Mouse (Mus musculus) CH12.LX (cell line): ENCODE measurements around the gene Ces1b.

Source experiments
- CTCF ChIP-seq, 2 experiments: IDR thresholded peaks in 1 of 2; conservative IDR thresholded peaks in 1 of 2; 2 replicates each; pipeline ENCODE4 v1.5.1; 2011 to 2012; ENCODE audit warnings: low read depth in 2 of 2, low read length in 2 of 2, improper control_type of control experiment in 1 of 2, inconsistent platforms in 1 of 2, mild to moderate bottlenecking in 1 of 2, moderate library complexity in 1 of 2
- E2F4 ChIP-seq: IDR thresholded peaks from 2 replicates; pipeline ENCODE4 v1.6.1; 2011; ENCODE audit warnings: low read depth, low read length, improper control_type of control experiment; ENCODE audit not compliant: insufficient replicate concordance
- EP300 ChIP-seq: IDR thresholded peaks from 2 replicates; pipeline ENCODE4 v1.6.1; 2011; ENCODE audit warnings: low read length, improper control_type of control experiment
- HCFC1 ChIP-seq: IDR thresholded peaks from 2 replicates; pipeline ENCODE4 v1.6.1; 2012; ENCODE audit warnings: low read depth, mild to moderate bottlenecking, inconsistent platforms, low read length, improper control_type of control experiment
- NRF1 ChIP-seq: IDR thresholded peaks from 2 replicates; pipeline ENCODE4 v1.6.1; 2014; ENCODE audit warnings: low read depth, mild to moderate bottlenecking, inconsistent platforms, low read length, improper control_type of control experiment, moderate library complexity
- POLR2A ChIP-seq: IDR thresholded peaks from 2 replicates; pipeline ENCODE4 v1.6.1; 2011; ENCODE audit warnings: low read depth, mild to moderate bottlenecking, improper control_type of control experiment, low read length
- RAD21 ChIP-seq: IDR thresholded peaks from 2 replicates; pipeline ENCODE4 v1.6.1; 2011; ENCODE audit warnings: low read depth, mild to moderate bottlenecking, low read length, improper control_type of control experiment, moderate library complexity
- USF2 ChIP-seq: conservative IDR thresholded peaks from 2 replicates; pipeline ENCODE4 v1.6.1; 2011; ENCODE audit warnings: low read depth, low read length, improper control_type of control experiment
- ZC3H11A ChIP-seq: IDR thresholded peaks from 2 replicates; pipeline ENCODE4 v1.6.1; 2012; ENCODE audit warnings: low read depth, mild to moderate bottlenecking, inconsistent platforms, low read length, improper control_type of control experiment
- ZKSCAN1 ChIP-seq: IDR thresholded peaks from 2 replicates; pipeline ENCODE4 v1.6.1; 2012; ENCODE audit warnings: low read depth, inconsistent platforms, low read length, improper control_type of control experiment, borderline replicate concordance
- ZMIZ1 ChIP-seq: IDR thresholded peaks from 2 replicates; pipeline ENCODE4 v1.6.1; 2012; ENCODE audit warnings: low read depth, mild to moderate bottlenecking, inconsistent platforms, low read length, improper control_type of control experiment

- TF ChIP-seq CTCF (conservative IDR thresholded peaks at IDR 0.05 in 1 of 2, IDR thresholded peaks at IDR 0.05 in 1 of 2; ENCODE audit: low read depth in 2 of 2, low read length in 2 of 2), result peak; percentile 33 to 55; a peak in 3 of 4 replicates
- TF ChIP-seq EP300, result no peak
- no peak for TF ChIP-seq POLR2A
- no peak for TF ChIP-seq ZMIZ1
- no peak for TF ChIP-seq ZKSCAN1
- TF ChIP-seq RAD21, result peak; percentile 22
- no peak for TF ChIP-seq USF2
- no peak for TF ChIP-seq NRF1
- no peak for TF ChIP-seq ZC3H11A
- no peak for TF ChIP-seq HCFC1
- TF ChIP-seq E2F4, result no peak
Measured at GRCm38 (mm10) chr8:93010286-93010685, 69.5 kb downstream of the Ces1b start.
